Mouse (Mus musculus): ENCODE results near the gene Oit3.
"Not testable (repeated sequence)": the region's sequence is repeated elsewhere in the genome, so short reads cannot be mapped to it uniquely, and the experiment has no call there.

The Oit3 gene

GRCm38 (mm10) chr10:59429448-59430135 lies 12.0 kb downstream of the Oit3 start:
- DNase-seq (ENCODE audit: extremely low read depth, low read depth): no peak

- DNase-seq (ENCODE audit: extremely low read depth, low read depth): no peak
Observed at GRCm38 (mm10) chr10:59426371-59426770, 15.2 kb downstream of the Oit3 start.

DNA sequence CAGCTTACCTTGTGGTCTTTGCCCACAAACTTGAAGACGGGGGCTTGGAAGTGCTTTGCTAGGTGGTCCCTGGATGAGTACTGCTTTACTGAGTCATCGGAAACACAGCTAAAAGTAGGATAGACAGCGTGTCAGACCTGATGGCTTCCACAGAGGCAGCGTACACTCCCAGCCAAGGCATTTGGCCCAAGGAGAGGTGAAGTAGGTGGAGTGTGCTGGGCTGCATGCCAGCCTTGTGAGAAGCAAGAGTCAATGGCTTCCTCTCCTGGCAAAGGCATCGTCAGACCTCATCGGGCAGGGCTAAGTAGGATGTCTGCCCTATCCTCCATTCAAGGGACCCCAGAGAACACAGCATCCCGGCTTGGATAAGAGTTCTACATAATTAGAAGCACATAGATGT lies 16.2 kb downstream of the Oit3 start:
- no peak for DNase-seq (ENCODE audit: extremely low read depth, low read depth)

GRCm38 (mm10) chr10:59424453-59424852 lies 17.1 kb downstream of the Oit3 start:
- no peak for DNase-seq (ENCODE audit: extremely low read depth, low read depth)

DNA sequence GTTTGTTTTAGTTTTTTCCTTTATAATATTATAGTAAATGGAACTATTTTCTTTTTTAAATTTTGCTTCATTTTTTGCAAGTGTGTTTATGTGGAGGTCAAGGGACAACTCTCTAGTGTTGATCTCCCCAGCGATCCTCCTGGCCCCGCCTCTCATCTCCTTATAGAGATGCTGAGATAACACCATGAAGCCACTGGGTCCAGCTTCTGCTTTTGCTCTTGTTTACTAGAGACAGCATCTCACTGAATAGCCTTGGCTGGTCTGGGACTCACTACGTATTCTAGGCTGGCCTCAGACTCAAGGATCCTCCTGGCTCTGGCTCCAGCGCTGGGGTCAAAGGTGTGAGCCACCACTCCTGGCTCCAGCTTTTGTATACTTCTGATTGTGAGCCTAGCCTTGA lies 22.1 kb downstream of the Oit3 start:
- no peak for DNase-seq (ENCODE audit: extremely low read depth, low read depth)

- no peak for DNase-seq (ENCODE audit: extremely low read depth, low read depth)
Observed at GRCm38 (mm10) chr10:59416623-59417022, 25.0 kb downstream of the Oit3 start.

DNA sequence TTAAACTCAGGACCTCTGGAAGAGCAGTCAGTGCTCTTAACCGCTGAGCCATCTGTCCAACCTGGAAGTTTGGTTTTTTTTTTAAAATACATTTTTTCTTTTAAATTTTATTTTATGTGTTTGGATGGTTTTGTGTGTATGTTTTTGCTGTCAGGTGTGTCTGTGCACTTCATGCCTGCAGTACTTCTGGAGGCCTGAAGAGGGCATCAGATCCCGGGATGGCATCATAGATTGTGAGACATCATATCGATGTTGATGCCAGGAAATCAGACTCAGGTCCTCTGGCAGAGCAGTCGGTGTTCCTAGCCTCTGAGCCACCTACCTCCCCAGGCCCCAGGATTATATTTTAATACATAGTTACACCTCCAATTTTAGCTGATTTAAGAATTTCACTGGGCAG lies 27.9 kb downstream of the Oit3 start:
- DNase-seq (ENCODE audit: extremely low read depth, low read depth): no peak

DNA sequence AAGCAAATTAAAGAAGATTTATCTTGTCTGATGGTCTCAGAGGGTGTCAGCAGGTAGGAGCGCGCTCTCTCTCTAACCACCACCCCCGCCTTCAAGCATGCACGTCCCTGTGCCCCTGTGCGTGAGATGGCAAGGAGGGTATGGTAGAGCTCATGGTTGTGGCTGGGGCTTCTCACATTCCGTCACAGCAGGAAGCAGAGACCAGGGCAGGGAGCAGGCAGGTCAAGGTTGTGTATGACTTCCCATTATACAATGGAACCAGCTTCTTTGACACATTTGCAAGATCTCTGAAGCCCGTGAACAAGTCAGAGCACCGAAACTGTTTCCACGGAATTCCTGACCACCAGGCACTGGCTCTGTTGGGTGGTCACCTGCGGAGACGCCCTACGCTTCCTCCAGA lies 31.3 kb downstream of the Oit3 start:
- no peak for DNase-seq (ENCODE audit: extremely low read depth, low read depth)

DNA sequence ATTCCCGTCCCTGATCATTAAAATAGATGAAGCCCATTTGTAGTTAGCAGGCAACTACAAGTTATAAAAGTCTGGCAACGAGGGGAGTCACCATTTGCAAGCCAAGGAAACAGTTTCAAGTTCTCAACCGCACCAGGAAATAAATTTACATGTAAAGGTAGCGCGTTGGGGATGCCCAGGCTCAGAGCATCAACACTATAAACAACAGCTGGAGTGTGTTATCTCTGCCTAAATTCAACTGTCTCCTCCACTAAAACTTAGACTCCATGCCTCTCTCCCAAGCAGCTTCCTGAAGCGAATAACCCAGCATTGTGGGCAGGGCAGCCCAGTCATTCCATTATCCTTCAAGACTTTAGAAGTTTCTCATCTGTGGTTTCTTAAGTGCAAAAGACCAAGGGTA lies 33.1 kb downstream of the Oit3 start:
- DNase-seq (ENCODE audit: extremely low read depth, low read depth): no peak

DNA sequence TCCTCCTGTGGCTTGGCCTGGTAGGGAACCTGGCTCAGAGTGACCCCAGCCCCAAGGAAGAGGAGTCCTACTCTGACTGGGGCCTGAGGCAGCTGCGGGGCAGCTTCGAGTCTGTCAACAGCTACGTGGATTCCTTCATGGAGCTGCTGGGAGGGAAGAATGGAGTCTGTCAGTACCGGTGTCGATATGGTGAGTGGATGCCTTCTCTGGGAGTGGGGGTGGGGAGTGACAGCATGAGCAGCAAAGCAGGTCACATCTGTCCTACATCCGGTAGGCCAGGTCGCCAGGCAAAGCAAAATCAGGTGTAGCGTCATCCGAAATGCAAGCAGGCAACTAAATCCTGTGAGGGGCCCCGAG lies 37.8 kb downstream of the Oit3 start:
- no peak for DNase-seq (ENCODE audit: extremely low read depth, low read depth)

- no peak for DNase-seq (ENCODE audit: extremely low read depth, low read depth)
Observed at GRCm38 (mm10) chr10:59402899-59403792, 38.4 kb downstream of the Oit3 start, which contains the start of gene Pla2g12b. TSS of gene Pla2g12b (plus strand) at chr10:59403660.

DNA sequence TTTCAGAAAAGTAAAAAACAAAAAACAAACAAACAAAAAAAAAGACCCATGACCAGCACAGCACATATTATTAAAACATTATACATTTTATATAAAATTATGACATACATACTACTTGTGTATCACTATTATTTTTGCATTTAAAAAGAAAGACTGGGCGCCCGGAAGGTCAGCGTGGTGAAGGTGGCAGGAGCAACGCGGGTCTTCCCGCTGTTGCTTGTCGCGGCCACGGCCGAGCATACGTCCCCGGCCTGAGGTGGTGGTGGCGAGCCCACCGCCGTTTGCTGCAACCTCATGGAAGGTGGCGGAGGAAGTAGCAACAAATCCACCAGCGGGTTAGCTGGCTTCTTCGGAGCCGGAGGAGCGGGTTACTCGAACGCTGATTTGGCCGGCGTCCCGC lies 46.1 kb downstream of the Oit3 start, which contains the start of gene Gm10273:
Gm10273 (plus strand) TSS at position 172 of the 400 bp plus-strand sequence.
- not testable (repeated sequence) for DNase-seq (ENCODE audit: extremely low read depth, low read depth)

GRCm38 (mm10) chr10:59391907-59392306 lies 49.7 kb downstream of the Oit3 start:
- DNase-seq (ENCODE audit: extremely low read depth, low read depth): no peak

DNA sequence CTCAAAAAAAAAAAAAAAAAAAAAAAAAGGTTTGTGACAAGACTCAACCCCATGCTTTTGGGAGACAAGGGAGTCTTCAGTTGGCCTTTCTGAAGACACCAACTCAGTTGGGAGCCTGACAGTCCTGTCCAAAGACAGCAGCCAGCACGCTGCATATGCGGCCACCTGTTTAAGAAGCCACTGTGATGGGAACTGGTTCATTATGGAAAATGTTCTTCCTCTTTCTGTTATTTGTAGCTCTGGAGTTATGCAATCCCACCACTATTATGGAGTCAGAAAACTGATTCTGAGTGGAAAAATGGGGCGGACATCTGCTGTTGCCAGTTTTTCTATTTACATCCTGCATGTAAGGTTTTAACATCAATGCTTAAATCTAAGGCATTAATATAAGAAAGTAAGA lies 51.9 kb downstream of the Oit3 start:
- DNase-seq (ENCODE audit: extremely low read depth, low read depth): no peak

- no peak for DNase-seq (ENCODE audit: extremely low read depth, low read depth)
Observed at GRCm38 (mm10) chr10:59386951-59387350, 54.6 kb downstream of the Oit3 start.

- not testable (repeated sequence) for DNase-seq (ENCODE audit: extremely low read depth, low read depth)
Observed at GRCm38 (mm10) chr10:59381563-59381962, 60.0 kb downstream of the Oit3 start.

DNA sequence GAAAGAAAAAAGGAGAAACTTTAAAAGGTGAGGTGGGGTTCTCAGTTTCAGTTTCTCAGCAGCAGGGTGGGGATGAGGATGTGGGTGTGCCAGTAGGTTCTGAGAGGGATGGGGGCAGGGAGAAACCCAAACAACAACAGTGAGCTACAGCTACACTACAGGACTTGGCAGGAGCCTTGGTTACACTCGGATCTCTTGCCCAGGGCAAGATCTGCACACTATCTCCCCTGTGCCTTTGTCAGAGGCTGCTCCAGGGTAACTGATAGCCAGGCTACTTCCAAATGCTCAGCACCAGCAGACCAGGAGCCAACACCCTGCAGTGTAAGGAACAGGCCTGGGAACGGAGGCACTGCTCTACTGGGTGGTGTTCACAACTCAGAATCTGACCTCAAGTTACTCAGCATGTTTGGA lies 61.2 kb downstream of the Oit3 start:
- no peak for DNase-seq (ENCODE audit: extremely low read depth, low read depth)

DNA sequence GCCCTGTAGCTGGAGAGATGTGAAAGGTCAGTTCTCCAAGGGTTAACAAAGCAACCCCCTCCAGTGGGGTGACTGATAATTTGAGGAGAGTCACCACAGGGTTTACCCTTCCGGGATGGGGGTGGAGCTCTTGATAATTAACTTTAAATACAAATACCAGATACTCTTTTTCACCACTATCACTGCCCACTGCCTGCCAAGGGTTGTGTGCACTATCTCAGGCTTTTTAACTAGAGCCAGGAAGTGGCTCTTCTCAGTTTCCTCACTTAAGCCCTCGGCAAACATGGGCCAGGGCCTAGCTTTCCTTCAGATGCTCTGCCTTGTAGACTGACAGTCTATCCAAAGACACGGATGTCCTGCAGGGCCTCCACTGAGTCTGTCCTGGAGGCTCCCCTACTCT lies 61.7 kb downstream of the Oit3 start:
- DNase-seq (ENCODE audit: extremely low read depth, low read depth): peak; percentile 48

- no peak for DNase-seq (ENCODE audit: extremely low read depth, low read depth)
Observed at GRCm38 (mm10) chr10:59378728-59379127, 62.9 kb downstream of the Oit3 start.

GRCm38 (mm10) chr10:59377906-59378305 lies 63.7 kb downstream of the Oit3 start:
- no peak for DNase-seq (ENCODE audit: extremely low read depth, low read depth)
